Mouse (Mus musculus) bone marrow, adult 2 months (tissue): ENCODE measurements around the gene Meis2. TPM values are rescaled to one million over a fixed set of nuclear protein-coding genes. Genes with fewer than 3 reads are reported as not detected.

ENCODE experiments used
- H3K27ac ChIP-seq: fragments of 200-500 bp; 2 replicates; pipeline ENCODE4 v1.5.1; 2012; ENCODE audit warnings: low read depth, mild to moderate bottlenecking, control low read depth, inconsistent platforms, low read length; ENCODE audit not compliant: control insufficient read depth, poor library complexity, insufficient read depth
- H3K4me1 ChIP-seq: fragments of 200-500 bp; 2 replicates; pipeline ENCODE4 v1.6.1; 2011; ENCODE audit warnings: low read length; ENCODE audit not compliant: control insufficient read depth, insufficient read depth
- H3K4me3 ChIP-seq: fragments of 200-500 bp; replicated peaks from 2 replicates; pipeline ENCODE3; 2011; ENCODE audit warnings: mild to moderate bottlenecking, low read depth, low read length, control low read depth; ENCODE audit not compliant: control insufficient read depth
- CTCF ChIP-seq: fragments of 200-500 bp; IDR thresholded peaks from 2 replicates; pipeline ENCODE4 v1.5.1; 2011; ENCODE audit warnings: low read length, control low read depth; ENCODE audit not compliant: control insufficient read depth, insufficient read depth
- POLR2A ChIP-seq: fragments of 200-500 bp; IDR thresholded peaks from 2 replicates; pipeline ENCODE4 v1.6.1; 2011; ENCODE audit warnings: low read depth, mild to moderate bottlenecking, control low read depth, low read length, borderline replicate concordance; ENCODE audit not compliant: control insufficient read depth
- WGBS: fragments of 180-500 bp; shearing (Covaris S2); methylation state at CpG from one replicate; pipeline ENCODE4 v1.1.7; 2018; 5-methylcytosine and 5-hydroxymethylcytosine counted together
- polyA plus RNA-seq: library from polyadenylated mRNA; stranded (reverse); fragments of >200 nt; gene quantifications from 2 replicates; pipeline ENCODE4 v1.2.4, GENCODE M21; 2011; ENCODE audit warnings: low replicate concordance; ENCODE audit not compliant: missing spikeins, insufficient read depth, insufficient read length

Meis2 gene
- polyA plus RNA-seq, 1 experiment, result 7.9 TPM

GRCm38 (mm10) chr2:115884184-115884583 lies 181.5 kb downstream of the Meis2 start:
- no peak for TF ChIP-seq POLR2A
- WGBS, result 88% methylated on average over 9 of the region's 9 CpGs
- H3K4me1 ChIP-seq, result no peaks in the 10 kb centered on the region; the same call in 1 of the 2 replicates
- H3K4me3 ChIP-seq, result no peak overlapping the region
- no peak overlapping the region for H3K27ac ChIP-seq

GRCm38 (mm10) chr2:115883520-115883919 lies 182.1 kb downstream of the Meis2 start:
- 77% methylated on average over 10 of the region's 10 CpGs for WGBS

GRCm38 (mm10) chr2:115875802-115876531 lies 189.7 kb downstream of the Meis2 start:
- TF ChIP-seq POLR2A, result no peak
- TF ChIP-seq CTCF, result no peak
- Histone ChIP-seq H3K4me3 (no peak overlapping the region), H3K27ac (no peak overlapping the region), H3K4me1 (no peaks in the 10 kb centered on the region)
- 72% methylated on average over 8 of the region's 8 CpGs for WGBS

More at GRCm38 (mm10) chr2:115883520-115883919, 182.1 kb downstream of the Meis2 start:
- Histone ChIP-seq H3K4me1 (no peaks in the 10 kb centered on the region; the same call in 1 of the 2 replicates), H3K27ac (no peak overlapping the region), H3K4me3 (no peak overlapping the region)
- TF ChIP-seq POLR2A (no peak), CTCF (no peak)

- WGBS, result 76% methylated on average over 2 of the region's 2 CpGs
- no peaks in the 10 kb centered on the region for H3K4me1 ChIP-seq
These were observed 192.8 kb downstream of the Meis2 start for GRCm38 (mm10) chr2:115872851-115873250.

GRCm38 (mm10) chr2:115869966-115870365 lies 195.7 kb downstream of the Meis2 start:
- no peak for TF ChIP-seq CTCF
- no peak for TF ChIP-seq POLR2A
- no peak overlapping the region for H3K4me3 ChIP-seq
- no peak overlapping the region for H3K27ac ChIP-seq
- H3K4me1 ChIP-seq, result no peaks in the 10 kb centered on the region
- WGBS, result 53% methylated on average over 2 of the region's 2 CpGs

More at GRCm38 (mm10) chr2:115872851-115873250, 192.8 kb downstream of the Meis2 start:
- TF ChIP-seq POLR2A (no peak), CTCF (no peak)
- Histone ChIP-seq H3K27ac (no peak overlapping the region), H3K4me3 (no peak overlapping the region)

GRCm38 (mm10) chr2:115860600-115861347 lies 204.9 kb downstream of the Meis2 start:
- Histone ChIP-seq H3K4me1 (no peaks in the 10 kb centered on the region), H3K4me3 (no peak overlapping the region), H3K27ac (no peak overlapping the region)
- TF ChIP-seq CTCF, result no peak
- TF ChIP-seq POLR2A, result no peak
- 13% methylated on average over 25 of the region's 25 CpGs for WGBS

GRCm38 (mm10) chr2:115860141-115860480 lies 205.5 kb downstream of the Meis2 start:
- no peak overlapping the region for H3K4me3 ChIP-seq
- TF ChIP-seq CTCF (no peak), POLR2A (no peak)
- no peaks in the 10 kb centered on the region for H3K4me1 ChIP-seq
- H3K27ac ChIP-seq, result no peak overlapping the region
- 7% methylated on average over 15 of the region's 15 CpGs for WGBS

- Histone ChIP-seq H3K4me3 (no peak overlapping the region), H3K27ac (no peak overlapping the region), H3K4me1 (no peaks in the 10 kb centered on the region)
- TF ChIP-seq CTCF, result no peak
- TF ChIP-seq POLR2A, result no peak
- 5% methylated on average over 27 of the region's 27 CpGs for WGBS
These were observed 206.1 kb downstream of the Meis2 start for GRCm38 (mm10) chr2:115859371-115860140.
